Mouse (Mus musculus): ENCODE data around the gene Iqck.

Gene Iqck

GRCm38 (mm10) chr7:118911571-118911970 is 56.0 kb downstream of the Iqck start:
- no peak for DNase-seq (ENCODE audit: low spot score)

- DNase-seq (ENCODE audit: low spot score) = no peak
These were observed 56.5 kb downstream of the Iqck start for GRCm38 (mm10) chr7:118912049-118912490.

- no peak for DNase-seq (ENCODE audit: low spot score)
These were observed 59.1 kb downstream of the Iqck start for GRCm38 (mm10) chr7:118914561-118915165.

- DNase-seq (ENCODE audit: low spot score) = no peak
These were observed 63.9 kb downstream of the Iqck start for GRCm38 (mm10) chr7:118919261-118920006.

GRCm38 (mm10) chr7:118922441-118923202 is 67.1 kb downstream of the Iqck start:
- DNase-seq (ENCODE audit: low spot score) = no peak

GRCm38 (mm10) chr7:118925547-118925946 is 70.0 kb downstream of the Iqck start:
- DNase-seq (ENCODE audit: low spot score) = no peak

- no peak for DNase-seq (ENCODE audit: low spot score)
These were observed 71.1 kb downstream of the Iqck start for GRCm38 (mm10) chr7:118926516-118927260.

GRCm38 (mm10) chr7:118927279-118927678 is 71.7 kb downstream of the Iqck start:
- DNase-seq (ENCODE audit: low spot score) = no peak

GRCm38 (mm10) chr7:118928316-118928715 is 72.8 kb downstream of the Iqck start:
- DNase-seq (ENCODE audit: low spot score) = no peak

GRCm38 (mm10) chr7:118928916-118929315 is 73.4 kb downstream of the Iqck start:
- no peak for DNase-seq (ENCODE audit: low spot score)

- peak; percentile 38 for DNase-seq (ENCODE audit: low spot score)
These were observed 74.2 kb downstream of the Iqck start for GRCm38 (mm10) chr7:118929601-118930311.

- DNase-seq (ENCODE audit: low spot score) = no peak
These were observed 76.2 kb downstream of the Iqck start for GRCm38 (mm10) chr7:118931502-118932395.

GRCm38 (mm10) chr7:118935306-118935705 is 79.8 kb downstream of the Iqck start:
- peak; percentile 64 for DNase-seq (ENCODE audit: low spot score)

- DNase-seq (ENCODE audit: low spot score) = no peak
These were observed 81.3 kb downstream of the Iqck start for GRCm38 (mm10) chr7:118936844-118937243.

- DNase-seq (ENCODE audit: low spot score) = no peak
These were observed 82.2 kb downstream of the Iqck start for GRCm38 (mm10) chr7:118937469-118938387.

- no peak for DNase-seq (ENCODE audit: low spot score)
These were observed 86.7 kb downstream of the Iqck start for GRCm38 (mm10) chr7:118942297-118942696.

- DNase-seq (ENCODE audit: low spot score) = no peak
These were observed 87.6 kb downstream of the Iqck start for GRCm38 (mm10) chr7:118943170-118943569.

- DNase-seq (ENCODE audit: low spot score) = no peak
These were observed 89.3 kb downstream of the Iqck start for GRCm38 (mm10) chr7:118944884-118945283.

GRCm38 (mm10) chr7:118947241-118947640 is 91.7 kb downstream of the Iqck start:
- no peak for DNase-seq (ENCODE audit: low spot score)

Data from urinary bladder, postnatal 25 days (tissue).